Mouse (Mus musculus): ENCODE results near the gene 1700020D05Rik. TPM values are rescaled to one million over a fixed set of nuclear protein-coding genes. Genes with fewer than 3 reads are reported as not detected.
A peak's percentile ranks its signal among the peaks of the same experiment; 100 is the strongest.

Gene 1700020D05Rik
- polyA plus RNA-seq, 1 experiment from 2014 or later: not detected

DNA sequence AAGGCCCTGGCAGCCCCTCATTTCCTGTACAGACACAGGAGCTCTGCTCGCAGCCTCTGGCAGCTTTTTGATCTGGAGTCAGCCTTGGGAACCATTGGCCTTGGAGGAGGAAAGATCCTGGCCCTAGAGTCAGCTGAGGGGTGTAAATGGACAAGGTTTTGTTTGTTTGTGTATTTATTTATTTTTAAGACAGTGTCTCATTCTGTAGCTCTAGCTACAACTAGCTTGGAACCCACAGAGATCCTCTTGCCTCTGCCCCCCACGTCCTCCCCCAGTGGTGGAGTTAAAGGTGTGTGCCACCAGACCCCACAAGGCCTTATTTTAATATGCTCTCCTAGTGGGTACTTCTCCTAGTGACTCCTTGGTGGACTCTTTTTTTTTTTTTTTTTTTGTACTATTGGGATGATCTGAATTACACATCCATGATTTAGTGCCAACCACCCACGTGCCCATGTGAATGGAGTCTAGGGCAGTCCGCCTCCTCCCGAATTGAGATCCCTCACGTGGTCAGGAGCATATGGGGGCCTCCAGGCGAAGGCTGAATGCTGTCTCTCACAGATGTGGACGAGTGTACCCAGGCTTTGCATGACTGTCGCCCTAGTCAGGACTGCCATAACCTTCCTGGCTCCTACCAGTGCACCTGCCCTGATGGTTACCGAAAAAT, 26.5 kb downstream of the 1700020D05Rik start:
- Histone ChIP-seq H3K9me3 (ENCODE audit: low read length) (no peaks in the 10 kb centered on the region), H3K4me2 (replicated peaks; ENCODE audit: low read depth, low read length) (no peak overlapping the region), H3K4me1 (ENCODE audit: insufficient read depth, low read length) (peaks cover 21% of the 10 kb centered on the region), H3K27me3 (ENCODE audit: insufficient read depth, low read length) (no peaks in the 10 kb centered on the region), H3K9ac (replicated peaks; ENCODE audit: low read length) (no peak overlapping the region), H3K36me3 (ENCODE audit: insufficient read depth, low read length) (peaks cover 35% of the 10 kb centered on the region), H3K4me3 (ENCODE audit: low read length) (no peak overlapping the region), H3K27ac (ENCODE audit: low read length) (no peak overlapping the region)
- no peak for ATAC-seq (ENCODE audit: low FRiP score, low TSS enrichment)
- 76% methylated on average over 10 of the region's 10 CpGs for WGBS

DNA sequence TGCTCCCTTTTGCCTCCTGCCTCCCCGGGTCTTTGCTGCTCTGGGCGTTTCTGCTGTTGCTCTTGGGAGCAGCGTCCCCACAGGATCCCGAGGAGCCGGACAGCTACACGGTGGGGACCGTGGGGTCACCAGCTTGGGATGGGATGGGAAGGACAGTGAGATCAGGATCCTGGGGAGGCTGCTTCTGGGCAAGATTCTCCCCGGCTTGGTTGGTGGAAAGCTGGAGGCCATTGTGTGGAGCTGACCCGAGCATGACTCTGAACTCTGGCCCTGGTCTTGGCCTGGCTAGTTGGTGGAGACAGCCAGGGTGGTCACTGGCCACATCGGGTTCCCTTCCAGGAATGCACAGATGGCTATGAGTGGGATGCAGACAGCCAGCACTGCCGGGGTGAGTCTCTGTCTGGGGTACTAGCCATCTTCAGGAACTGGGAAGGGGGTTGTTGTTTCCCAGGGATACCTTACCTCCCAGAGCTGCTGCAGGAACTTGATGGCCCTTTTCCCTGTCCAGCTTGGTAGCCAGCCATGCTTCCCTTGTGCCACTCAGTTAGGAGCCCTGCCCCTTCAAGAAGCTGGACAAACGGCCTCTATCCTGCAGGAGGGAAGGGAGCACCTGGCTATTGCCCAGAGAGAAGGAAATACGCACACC, 28.4 kb downstream of the 1700020D05Rik start:
- Histone ChIP-seq H3K27ac (ENCODE audit: low read length) (peak overlapping the region; percentile 84), H3K9ac (replicated peaks; ENCODE audit: low read length) (peak overlapping the region; percentile 86), H3K36me3 (ENCODE audit: insufficient read depth, low read length) (peaks cover 18% of the 10 kb centered on the region), H3K27me3 (ENCODE audit: insufficient read depth, low read length) (no peaks in the 10 kb centered on the region), H3K4me2 (replicated peaks; ENCODE audit: low read depth, low read length) (peak overlapping the region; percentile 66), H3K9me3 (ENCODE audit: low read length) (no peaks in the 10 kb centered on the region), H3K4me3 (ENCODE audit: low read length) (peak overlapping the region; percentile 64), H3K4me1 (ENCODE audit: insufficient read depth, low read length) (peaks cover 21% of the 10 kb centered on the region)
- peak; percentile 13; the same call in 1 of the 2 replicates for ATAC-seq (ENCODE audit: low FRiP score, low TSS enrichment)
- WGBS: 13% methylated on average over 13 of the region's 13 CpGs

DNA sequence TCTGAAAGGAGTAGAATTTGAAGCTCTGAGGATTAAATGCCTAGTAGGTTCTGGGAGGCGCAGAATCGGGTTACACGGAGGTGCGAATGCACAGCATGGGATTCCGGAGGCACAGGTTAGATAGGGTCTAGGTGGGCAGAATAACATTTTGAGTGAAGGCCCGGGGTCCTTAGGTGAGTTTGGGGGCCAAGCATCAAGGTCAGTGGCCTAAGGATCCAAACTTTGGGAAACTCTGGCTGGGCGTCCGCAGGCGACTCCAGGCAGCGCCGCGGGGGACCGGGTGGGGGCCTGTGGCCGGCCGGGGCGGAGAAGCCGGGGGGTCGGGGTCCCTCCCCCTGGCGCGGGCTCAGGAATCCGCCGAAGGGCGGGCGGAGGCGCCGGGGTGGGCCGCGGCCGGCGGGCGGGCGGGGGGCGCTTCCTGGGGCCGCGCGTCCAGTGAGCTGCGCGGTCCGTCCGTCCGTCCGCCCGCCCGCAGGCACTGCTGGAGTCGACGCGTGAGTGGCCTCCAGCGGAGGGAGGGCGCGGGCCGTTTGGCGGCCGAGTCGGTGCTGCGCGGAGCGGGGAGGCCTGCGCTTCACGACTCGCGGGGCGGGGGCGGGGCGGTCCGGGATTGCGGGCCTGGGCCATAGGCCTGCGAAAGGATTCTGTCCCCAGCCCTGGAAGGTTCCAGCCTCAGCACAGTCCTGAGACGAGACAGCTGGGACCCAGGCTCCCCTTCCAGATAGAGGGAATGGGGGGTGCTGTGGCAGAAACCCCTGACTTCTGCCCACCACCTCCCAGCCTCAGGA, 29.1 kb downstream of the 1700020D05Rik start:
- Histone ChIP-seq H3K36me3 (ENCODE audit: insufficient read depth, low read length) (peaks cover 11% of the 10 kb centered on the region), H3K4me3 (ENCODE audit: low read length) (peak overlapping the region; percentile 64), H3K27me3 (ENCODE audit: insufficient read depth, low read length) (no peaks in the 10 kb centered on the region), H3K4me2 (replicated peaks; ENCODE audit: low read depth, low read length) (peak overlapping the region; percentile 66), H3K27ac (ENCODE audit: low read length) (peak overlapping the region; percentile 84), H3K9me3 (ENCODE audit: low read length) (no peaks in the 10 kb centered on the region), H3K4me1 (ENCODE audit: insufficient read depth, low read length) (peaks cover 21% of the 10 kb centered on the region), H3K9ac (replicated peaks; ENCODE audit: low read length) (peak overlapping the region; percentile 86)
- ATAC-seq (ENCODE audit: low FRiP score, low TSS enrichment): peak; percentile 70
- WGBS: 1% methylated on average over 45 of the region's 68 CpGs

DNA sequence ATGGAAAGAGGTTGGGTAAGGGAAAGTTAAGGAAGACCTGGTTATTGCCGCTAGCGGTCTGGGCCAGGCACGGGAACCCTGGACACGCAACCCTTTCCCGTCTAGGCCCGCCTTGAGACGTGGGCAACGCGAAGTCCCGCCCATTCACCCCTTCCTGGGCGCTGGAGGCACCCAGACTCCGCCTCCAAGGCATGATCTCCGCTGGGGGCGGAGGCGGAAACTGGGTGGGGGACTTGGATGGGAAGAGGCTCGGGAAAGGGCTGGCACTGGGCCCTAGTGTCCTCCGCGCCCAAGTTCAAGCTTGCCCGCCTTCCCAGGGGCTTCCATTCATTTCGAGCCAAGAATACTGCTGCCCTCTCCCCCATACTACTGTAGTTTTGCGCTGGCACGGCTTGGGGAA, 29.9 kb downstream of the 1700020D05Rik start, which contains the start of gene Efemp2:
TSS of gene Efemp2 (plus strand) at position 235 of the 400 bp plus-strand sequence.
- peaks cover 21% of the 10 kb centered on the region for H3K4me1 ChIP-seq (ENCODE audit: insufficient read depth, low read length)
- H3K36me3 ChIP-seq (ENCODE audit: insufficient read depth, low read length): peaks cover 8% of the 10 kb centered on the region
- H3K9ac ChIP-seq (replicated peaks; ENCODE audit: low read length): peak within 1 kb of the TSS; percentile 86
- no peaks in the 10 kb centered on the region for H3K27me3 ChIP-seq (ENCODE audit: insufficient read depth, low read length)
- peak within 1 kb of the TSS; percentile 84 for H3K27ac ChIP-seq (ENCODE audit: low read length)
- peak; percentile 77 for ATAC-seq (ENCODE audit: low FRiP score, low TSS enrichment)
- H3K4me2 ChIP-seq (replicated peaks; ENCODE audit: low read depth, low read length): peak within 1 kb of the TSS; percentile 66
- WGBS: 2% methylated on average over 22 of the region's 22 CpGs
- no peaks in the 10 kb centered on the region for H3K9me3 ChIP-seq (ENCODE audit: low read length)
- peak within 1 kb of the TSS; percentile 64 for H3K4me3 ChIP-seq (ENCODE audit: low read length)

DNA sequence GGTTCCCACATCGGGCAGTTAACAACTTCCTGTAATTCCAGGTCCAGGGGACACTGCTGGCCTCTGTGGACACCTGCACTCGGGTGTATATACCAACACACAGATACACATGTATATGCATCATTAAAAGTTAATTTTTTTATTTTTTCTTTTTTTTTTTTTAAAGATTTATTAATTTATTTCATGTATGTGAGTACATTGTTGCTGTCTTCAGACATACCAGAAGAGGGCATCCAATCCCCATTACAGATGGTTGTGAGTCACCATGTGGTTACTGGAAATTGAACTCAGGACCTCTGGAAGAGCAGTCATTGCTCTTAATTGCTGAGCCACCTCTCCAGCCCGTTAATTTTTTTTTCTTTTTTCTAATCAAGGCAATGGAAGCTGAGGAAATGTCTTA, 30.7 kb downstream of the 1700020D05Rik start:
- Histone ChIP-seq H3K9ac (replicated peaks; ENCODE audit: low read length) (no peak overlapping the region), H3K4me2 (replicated peaks; ENCODE audit: low read depth, low read length) (no peak overlapping the region), H3K9me3 (ENCODE audit: low read length) (no peaks in the 10 kb centered on the region), H3K4me1 (ENCODE audit: insufficient read depth, low read length) (peaks cover 21% of the 10 kb centered on the region), H3K36me3 (ENCODE audit: insufficient read depth, low read length) (peaks cover 4% of the 10 kb centered on the region; the same call in 1 of the 2 replicates), H3K27ac (ENCODE audit: low read length) (no peak overlapping the region), H3K27me3 (ENCODE audit: insufficient read depth, low read length) (no peaks in the 10 kb centered on the region), H3K4me3 (ENCODE audit: low read length) (no peak overlapping the region)
- 76% methylated on average over 3 of the region's 3 CpGs for WGBS
- ATAC-seq (ENCODE audit: low FRiP score, low TSS enrichment): no peak

DNA sequence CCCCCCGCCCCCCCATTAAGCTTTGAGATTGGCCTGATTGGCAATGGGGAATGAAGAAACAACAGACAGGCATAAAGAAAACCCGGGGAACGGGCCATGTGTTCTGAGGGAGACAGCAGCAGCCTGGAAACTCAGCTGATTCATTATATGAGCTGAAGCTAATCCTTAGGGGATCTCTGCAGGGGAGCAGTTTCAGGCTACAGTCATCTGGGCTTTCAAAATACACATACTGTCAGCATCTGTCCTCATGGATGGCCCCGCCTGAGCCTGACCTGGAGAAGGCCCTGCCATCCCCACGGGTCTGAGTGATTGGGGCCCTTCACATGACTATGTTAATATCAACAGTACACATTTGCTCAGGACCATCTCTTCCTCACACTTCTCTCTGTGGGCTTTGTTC, 31.7 kb downstream of the 1700020D05Rik start:
- peaks cover 10% of the 10 kb centered on the region; the same call in 1 of the 2 replicates for H3K36me3 ChIP-seq (ENCODE audit: insufficient read depth, low read length)
- H3K4me1 ChIP-seq (ENCODE audit: insufficient read depth, low read length): peaks cover 21% of the 10 kb centered on the region
- 60% methylated on average over 5 of the region's 5 CpGs for WGBS
- no peaks in the 10 kb centered on the region for H3K9me3 ChIP-seq (ENCODE audit: low read length)
- ATAC-seq (ENCODE audit: low FRiP score, low TSS enrichment): no peak
- H3K27me3 ChIP-seq (ENCODE audit: insufficient read depth, low read length): no peaks in the 10 kb centered on the region
- H3K4me2 ChIP-seq (replicated peaks; ENCODE audit: low read depth, low read length): no peak overlapping the region
- no peak overlapping the region for H3K27ac ChIP-seq (ENCODE audit: low read length)
- no peak overlapping the region for H3K4me3 ChIP-seq (ENCODE audit: low read length)
- no peak overlapping the region for H3K9ac ChIP-seq (replicated peaks; ENCODE audit: low read length)

DNA sequence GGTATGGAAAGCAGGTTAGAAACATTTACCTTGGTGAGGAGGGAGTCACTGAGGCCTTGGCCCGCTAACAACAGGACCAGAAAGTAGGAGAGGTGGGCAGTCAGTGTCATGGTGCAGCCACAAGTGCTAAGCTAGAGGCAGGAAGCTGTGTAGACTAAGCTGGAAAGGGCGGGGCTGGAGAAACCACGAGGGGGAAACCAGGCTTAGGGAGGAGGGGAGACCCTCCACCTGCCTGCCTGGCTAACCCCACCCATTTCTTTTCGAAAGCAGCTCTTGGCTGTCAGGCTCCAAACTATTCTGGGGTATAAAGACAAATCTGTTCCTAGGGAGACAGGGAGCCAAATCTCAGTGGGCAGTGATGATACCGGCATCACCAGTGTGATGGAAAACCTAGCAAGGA, 35.2 kb downstream of the 1700020D05Rik start, which contains the start of gene Ctsw:
TSS of gene Ctsw (minus strand) at position 134 of the 400 bp plus-strand sequence.
- H3K9ac ChIP-seq (replicated peaks; ENCODE audit: low read length): no peak within 1 kb of the TSS
- no peak within 1 kb of the TSS for H3K4me3 ChIP-seq (ENCODE audit: low read length)
- no peak within 1 kb of the TSS for H3K4me2 ChIP-seq (replicated peaks; ENCODE audit: low read depth, low read length)
- H3K27ac ChIP-seq (ENCODE audit: low read length): no peak within 1 kb of the TSS
- no peaks in the 10 kb centered on the region for H3K9me3 ChIP-seq (ENCODE audit: low read length)
- H3K36me3 ChIP-seq (ENCODE audit: insufficient read depth, low read length): peaks cover 40% of the 10 kb centered on the region
- H3K27me3 ChIP-seq (ENCODE audit: insufficient read depth, low read length): no peaks in the 10 kb centered on the region
- ATAC-seq (ENCODE audit: low FRiP score, low TSS enrichment): no peak
- 61% methylated on average over 5 of the region's 5 CpGs for WGBS
- H3K4me1 ChIP-seq (ENCODE audit: insufficient read depth, low read length): peaks cover 11% of the 10 kb centered on the region; the same call in 1 of the 2 replicates

DNA sequence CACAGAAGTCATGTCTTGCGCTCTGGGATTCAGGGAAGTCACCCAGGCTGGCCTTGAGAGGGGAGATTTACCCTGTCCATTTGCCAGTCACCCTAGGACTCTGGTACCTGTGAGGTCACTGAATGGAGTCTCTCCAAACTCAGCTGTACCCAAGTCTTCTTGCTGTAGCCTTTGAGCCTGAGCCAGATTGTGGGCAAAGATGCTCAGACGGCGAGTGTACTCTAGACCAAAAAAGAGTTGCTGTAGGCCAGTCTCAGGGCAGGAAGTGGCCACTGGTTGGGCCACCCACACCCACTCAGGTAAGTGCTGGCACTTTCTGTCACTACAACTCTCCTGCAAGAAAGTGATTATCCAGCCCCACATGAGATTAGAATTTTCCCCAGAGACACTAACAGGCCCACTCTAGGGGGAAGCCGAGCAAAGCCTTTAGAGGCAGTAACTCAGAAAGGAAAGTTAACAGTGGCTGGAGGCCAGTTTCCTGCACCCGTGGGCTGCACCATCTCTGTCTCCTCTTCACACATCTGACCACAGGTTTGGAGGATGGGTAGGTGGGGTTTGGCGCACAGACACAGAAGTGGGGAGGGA, 36.6 kb downstream of the 1700020D05Rik start:
- 0 out of 2 replicates have a peak overlapping the region, but pooled peaks have one; percentile 10 for H3K9ac ChIP-seq (replicated peaks; ENCODE audit: low read length)
- H3K27me3 ChIP-seq (ENCODE audit: insufficient read depth, low read length): no peaks in the 10 kb centered on the region
- peaks cover 9% of the 10 kb centered on the region; the same call in 1 of the 2 replicates for H3K4me1 ChIP-seq (ENCODE audit: insufficient read depth, low read length)
- H3K4me2 ChIP-seq (replicated peaks; ENCODE audit: low read depth, low read length): no peak overlapping the region
- H3K27ac ChIP-seq (ENCODE audit: low read length): no peak overlapping the region
- no peaks in the 10 kb centered on the region for H3K9me3 ChIP-seq (ENCODE audit: low read length)
- 93% methylated on average over 6 of the region's 6 CpGs for WGBS
- ATAC-seq (ENCODE audit: low FRiP score, low TSS enrichment): no peak
- H3K36me3 ChIP-seq (ENCODE audit: insufficient read depth, low read length): peaks cover 50% of the 10 kb centered on the region
- H3K4me3 ChIP-seq (ENCODE audit: low read length): no peak overlapping the region

DNA sequence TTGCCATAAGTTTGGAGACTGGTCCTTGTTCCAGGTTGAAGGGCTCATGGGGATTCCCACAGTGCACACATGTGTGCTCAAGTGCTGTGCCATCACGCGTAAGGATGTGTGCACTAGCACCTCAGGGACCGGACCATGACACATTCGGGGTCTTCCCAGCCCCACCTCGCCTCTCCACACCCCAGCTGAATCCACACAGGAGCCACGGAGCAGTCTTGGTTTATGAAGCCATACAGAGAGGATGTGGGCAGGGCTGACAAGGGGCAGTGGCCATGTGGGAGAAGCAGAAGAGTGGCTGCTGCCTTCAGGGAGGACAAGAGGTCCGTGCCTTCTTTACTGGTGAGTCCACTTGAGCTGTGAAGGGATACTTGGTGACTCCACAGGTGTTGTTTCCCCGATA, 38.5 kb downstream of the 1700020D05Rik start:
- Histone ChIP-seq H3K27ac (ENCODE audit: low read length) (no peak overlapping the region), H3K4me1 (ENCODE audit: insufficient read depth, low read length) (peaks cover 16% of the 10 kb centered on the region), H3K27me3 (ENCODE audit: insufficient read depth, low read length) (no peaks in the 10 kb centered on the region), H3K9ac (replicated peaks; ENCODE audit: low read length) (no peak overlapping the region), H3K4me2 (replicated peaks; ENCODE audit: low read depth, low read length) (no peak overlapping the region), H3K9me3 (ENCODE audit: low read length) (no peaks in the 10 kb centered on the region), H3K36me3 (ENCODE audit: insufficient read depth, low read length) (peaks cover 50% of the 10 kb centered on the region), H3K4me3 (ENCODE audit: low read length) (no peak overlapping the region)
- no peak for ATAC-seq (ENCODE audit: low FRiP score, low TSS enrichment)
- WGBS: 93% methylated on average over 8 of the region's 8 CpGs
